Mouse (Mus musculus): ENCODE data around the gene 2200002D01Rik. TPM values are rescaled to one million over a fixed set of nuclear protein-coding genes. Genes with fewer than 3 reads are reported as not detected.
"Not testable (repeated sequence)": the region's sequence is repeated elsewhere in the genome, so short reads cannot be mapped to it uniquely, and the experiment has no call there.

Gene 2200002D01Rik
- polyA plus RNA-seq, 1 experiment from 2014 or later, result 2.6 TPM

GRCm38 (mm10) chr7:29211415-29212198, 36.7 kb downstream of the 2200002D01Rik start:
- ATAC-seq (ENCODE audit: insufficient number of reproducible peaks, insufficient read depth, low FRiP score, low TSS enrichment), result peak; percentile 64
- no peak overlapping the region for H3K9ac ChIP-seq
- peak overlapping the region; percentile 55; the same call in 1 of the 2 replicates for H3K27ac ChIP-seq
- peak overlapping the region; percentile 32 for H3K4me3 ChIP-seq
- 5% methylated on average over 34 of the region's 34 CpGs for WGBS
- no peaks in the 10 kb centered on the region for H3K36me3 ChIP-seq
- H3K4me2 ChIP-seq (replicated peaks), result peak overlapping the region; percentile 46
- no peaks in the 10 kb centered on the region for H3K4me1 ChIP-seq
- H3K27me3 ChIP-seq, result peaks cover 9% of the 10 kb centered on the region
- no peaks in the 10 kb centered on the region for H3K9me3 ChIP-seq

DNA sequence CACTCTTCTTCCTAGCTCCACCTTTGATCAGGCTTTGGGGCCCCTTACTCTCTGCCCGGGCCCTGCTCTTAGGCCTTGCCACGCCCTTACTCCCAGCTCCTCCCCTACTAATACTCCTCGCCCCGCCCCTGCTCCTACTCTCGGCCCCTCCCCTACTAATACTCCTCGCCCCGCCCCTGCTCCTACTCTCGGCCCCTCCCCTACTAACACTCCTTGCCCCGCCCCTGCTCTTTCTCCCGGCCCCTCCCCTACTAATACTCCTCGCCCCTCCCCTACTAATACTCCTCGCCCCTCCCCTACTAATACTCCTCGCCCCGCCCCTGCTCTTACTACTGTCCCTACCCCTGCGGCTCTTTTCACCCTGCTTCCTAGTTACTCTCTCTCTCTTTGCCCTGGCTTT, 37.3 kb downstream of the 2200002D01Rik start:
- H3K36me3 ChIP-seq; ATAC-seq (ENCODE audit: insufficient number of reproducible peaks, insufficient read depth, low FRiP score, low TSS enrichment); H3K4me1 ChIP-seq; H3K9ac ChIP-seq; H3K27me3 ChIP-seq; H3K9me3 ChIP-seq: not testable (repeated sequence)
- 24% methylated on average over 12 of the region's 15 CpGs for WGBS
- Histone ChIP-seq H3K4me2 (replicated peaks) (peak overlapping the region; percentile 46), H3K4me3 (peak overlapping the region; percentile 32), H3K27ac (peak overlapping the region; percentile 55; the same call in 1 of the 2 replicates)

DNA sequence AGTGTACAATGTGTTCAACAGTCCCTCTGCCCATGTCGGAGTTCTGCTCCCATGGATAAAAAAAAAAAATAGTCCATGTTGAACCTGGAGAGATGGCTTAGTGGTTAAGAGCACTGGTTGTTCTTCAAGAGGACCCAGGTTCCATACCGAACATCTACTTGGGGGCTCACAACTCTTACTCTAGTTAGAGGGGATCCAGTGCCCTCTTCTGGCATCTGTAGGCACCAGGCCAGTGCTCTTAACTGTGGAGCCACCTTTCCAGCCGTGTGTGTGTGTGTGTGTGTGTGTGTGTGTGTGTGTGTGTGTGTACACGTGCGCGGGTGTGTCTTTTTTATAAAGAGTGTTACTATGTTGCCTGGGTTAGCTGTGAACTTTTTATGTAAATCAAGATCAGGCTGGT, 45.7 kb downstream of the 2200002D01Rik start:
- H3K27ac ChIP-seq, result no peak overlapping the region
- H3K9ac ChIP-seq, result no peak overlapping the region
- H3K4me1 ChIP-seq, result no peaks in the 10 kb centered on the region
- H3K36me3 ChIP-seq, result no peaks in the 10 kb centered on the region
- no peaks in the 10 kb centered on the region for H3K27me3 ChIP-seq
- H3K4me3 ChIP-seq, result no peak overlapping the region
- no peak overlapping the region for H3K4me2 ChIP-seq (replicated peaks)
- no peak for ATAC-seq (ENCODE audit: insufficient number of reproducible peaks, insufficient read depth, low FRiP score, low TSS enrichment)
- 91% methylated on average over 6 of the region's 6 CpGs for WGBS
- H3K9me3 ChIP-seq, result no peaks in the 10 kb centered on the region

Other genes with a start within 250 kb of the 2200002D01Rik start
- gene Ryr1, start 123.3 kb downstream of the 2200002D01Rik start, polyA plus RNA-seq (2016; fragmentation: Nextera tagmentation; extraction: Ambion mirVana), result 3.7 and 4.3 TPM in 2 replicates
- 0.92 and 1.1 TPM in 2 replicates for gene Rasgrp4, start 113.6 kb downstream of the 2200002D01Rik start, polyA plus RNA-seq (2016; fragmentation: Nextera tagmentation; extraction: Ambion mirVana)
- 12.9 and 15.6 TPM in 2 replicates for gene Fam98c, start 92.2 kb downstream of the 2200002D01Rik start, polyA plus RNA-seq (2016; fragmentation: Nextera tagmentation; extraction: Ambion mirVana)
- gene Ggn, start 78.3 kb downstream of the 2200002D01Rik start, polyA plus RNA-seq (2016; fragmentation: Nextera tagmentation; extraction: Ambion mirVana), result 0.59 and 0.78 TPM in 2 replicates
- 5.9 and 6.3 TPM in 2 replicates for gene Spred3, start 78.1 kb downstream of the 2200002D01Rik start, polyA plus RNA-seq (2016; fragmentation: Nextera tagmentation; extraction: Ambion mirVana)
- gene Psmd8, start 67.8 kb downstream of the 2200002D01Rik start, polyA plus RNA-seq (2016; fragmentation: Nextera tagmentation; extraction: Ambion mirVana), result 278 and 280 TPM in 2 replicates
- 0.37 and 0.60 TPM in 2 replicates for gene Catsperg1, start 34.4 kb downstream of the 2200002D01Rik start, polyA plus RNA-seq (2016; fragmentation: Nextera tagmentation; extraction: Ambion mirVana)
- 1.2 and 1.4 TPM in 2 replicates for gene Kcnk6, start 16.0 kb downstream of the 2200002D01Rik start, polyA plus RNA-seq (2016; fragmentation: Nextera tagmentation; extraction: Ambion mirVana)
- 100 and 104 TPM in 2 replicates for gene Yif1b, start 10.1 kb downstream of the 2200002D01Rik start, polyA plus RNA-seq (2016; fragmentation: Nextera tagmentation; extraction: Ambion mirVana)
- gene Spint2, start 33.4 kb upstream of the 2200002D01Rik start, polyA plus RNA-seq (2016; fragmentation: Nextera tagmentation; extraction: Ambion mirVana), result 94.0 and 104 TPM in 2 replicates
- gene Ppp1r14a, start 40.8 kb upstream of the 2200002D01Rik start, polyA plus RNA-seq (2016; fragmentation: Nextera tagmentation; extraction: Ambion mirVana), result 17.1 and 19.6 TPM in 2 replicates
- 25.7 and 27.9 TPM in 2 replicates for gene Dpf1, start 55.5 kb upstream of the 2200002D01Rik start, polyA plus RNA-seq (2016; fragmentation: Nextera tagmentation; extraction: Ambion mirVana)

All from embryonic facial prominence, embryonic 12.5 days (tissue).